Mouse (Mus musculus): ENCODE results near the gene Nhlrc2.
A peak's percentile ranks its signal among the peaks of the same experiment; 100 is the strongest.
"Not testable (repeated sequence)": the region's sequence is repeated elsewhere in the genome, so short reads cannot be mapped to it uniquely, and the experiment has no call there.

Gene Nhlrc2

DNA sequence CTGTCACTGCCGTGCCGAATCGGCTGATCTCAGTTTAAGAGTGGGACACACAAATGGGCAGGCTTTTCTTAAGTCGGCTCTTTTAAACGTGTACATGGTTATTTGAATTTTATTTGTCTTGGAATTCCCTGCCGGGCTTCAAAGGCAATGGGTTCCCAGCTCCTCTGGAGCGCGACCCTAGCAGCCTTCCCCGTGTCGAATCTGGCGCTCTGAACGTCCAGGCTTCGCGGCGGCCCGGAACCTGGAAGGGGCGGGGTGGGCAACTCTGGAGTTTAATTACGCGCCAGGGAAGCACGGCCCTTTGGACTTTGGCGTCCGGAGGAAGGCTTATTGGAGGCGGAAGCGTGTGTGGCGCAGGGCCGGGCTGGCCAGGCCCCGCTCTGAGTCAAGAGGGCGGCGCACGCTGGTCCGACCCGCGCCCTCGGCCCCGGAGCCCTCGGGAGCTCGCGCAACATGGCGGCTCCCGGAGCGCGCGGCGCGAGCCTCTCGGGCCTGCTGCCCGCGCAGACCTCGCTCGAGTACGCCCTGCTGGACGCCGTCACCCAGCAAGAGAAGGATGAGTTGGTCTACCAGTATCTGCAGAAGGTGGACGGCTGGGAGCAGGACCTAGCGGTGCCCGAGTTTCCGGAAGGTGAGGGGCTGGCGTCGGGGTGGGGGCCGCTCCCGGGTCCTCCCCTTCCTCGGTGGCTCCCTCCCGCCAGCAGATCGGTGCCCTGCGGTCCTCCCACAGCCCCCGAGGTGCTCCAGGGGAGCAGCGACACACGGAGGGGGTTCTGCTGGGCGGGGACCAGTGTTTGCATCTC, at the start of gene Nhlrc2:
TSS of gene Nhlrc2 (plus strand) at position 32 of the 803 bp plus-strand sequence.
- peak; percentile 72 to 81 for DNase-seq (ENCODE audit: low spot score in 2 of 2)

DNA sequence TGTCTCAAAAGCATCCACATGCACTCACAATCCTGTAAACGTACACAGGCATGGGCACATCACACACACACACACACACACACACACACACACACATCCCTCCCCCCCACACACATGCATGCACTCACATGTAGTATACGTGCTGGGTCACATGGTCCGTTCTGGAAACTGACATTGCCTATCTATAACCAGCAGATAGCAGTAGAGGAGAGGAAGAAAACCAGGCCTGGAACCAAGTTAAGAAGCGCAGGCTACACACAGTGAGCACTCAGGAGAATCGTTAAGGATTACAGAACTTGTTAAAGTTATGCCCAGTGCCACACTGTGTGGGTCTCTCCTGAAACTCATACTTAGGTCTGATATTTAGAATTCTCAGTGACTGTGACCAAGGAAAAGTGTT, 45.0 kb upstream of the Nhlrc2 start:
- DNase-seq (ENCODE audit: low spot score in 2 of 2), result not testable (repeated sequence)

DNA sequence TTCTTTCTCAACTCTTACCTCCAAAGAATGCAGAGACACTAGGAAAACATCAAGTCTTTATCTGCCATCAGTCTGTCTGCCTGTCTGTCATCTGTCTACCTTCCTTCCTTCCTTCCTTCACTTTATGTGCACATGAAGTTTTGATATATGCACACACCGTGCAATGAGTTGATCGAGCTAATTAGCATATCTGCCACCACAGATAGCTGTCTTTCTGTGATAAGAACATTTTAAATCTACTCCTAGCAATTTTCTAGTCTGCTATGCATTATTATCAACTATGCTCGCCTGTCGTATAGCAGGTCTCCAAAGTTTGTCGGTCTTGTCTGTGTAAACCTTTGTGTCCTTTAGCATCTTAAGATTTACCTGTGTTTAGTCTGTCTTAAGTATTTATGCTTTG, 44.5 kb upstream of the Nhlrc2 start:
- not testable (repeated sequence) for DNase-seq (ENCODE audit: low spot score in 2 of 2)

DNA sequence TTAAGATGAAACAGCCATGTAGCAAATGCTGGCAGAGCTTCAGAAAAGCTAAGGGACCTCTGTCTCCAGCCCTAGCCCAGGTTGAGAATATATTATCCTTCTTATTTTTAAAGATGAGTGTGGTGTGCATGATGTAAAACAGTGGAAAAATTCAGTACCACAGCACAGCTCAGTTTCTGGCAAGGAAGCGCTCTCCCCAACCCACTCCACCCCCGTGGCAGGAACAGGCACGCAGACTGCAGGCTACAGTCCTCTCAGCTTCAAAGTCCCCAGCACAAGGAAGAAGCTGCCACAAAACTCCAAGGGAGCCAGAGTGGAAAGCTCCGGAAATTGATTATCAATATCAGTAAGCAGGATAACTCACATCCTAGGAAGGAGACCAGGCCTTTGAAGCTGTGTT, 36.9 kb upstream of the Nhlrc2 start:
- DNase-seq (ENCODE audit: low spot score in 2 of 2), result not testable (repeated sequence)

DNA sequence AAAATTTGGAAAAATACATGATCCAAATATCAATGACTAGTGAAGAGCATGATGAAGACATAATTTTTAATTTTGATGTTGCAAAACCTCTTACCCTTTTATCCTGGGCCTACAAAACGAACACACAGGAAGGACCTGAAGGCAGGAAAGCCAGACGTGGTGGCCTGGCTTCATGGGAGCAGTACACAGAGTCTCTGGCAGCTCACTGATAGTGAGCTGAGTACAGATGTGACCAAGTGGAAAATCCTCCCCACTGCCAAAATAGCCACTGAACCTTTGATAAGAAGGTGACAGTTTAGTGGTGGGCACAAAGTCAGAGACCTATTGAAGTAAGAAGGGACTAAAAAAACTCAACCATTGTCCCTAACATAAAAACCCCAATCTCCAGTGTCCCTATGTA, 34.5 kb upstream of the Nhlrc2 start:
- not testable (repeated sequence) for DNase-seq (ENCODE audit: low spot score in 2 of 2)

DNA sequence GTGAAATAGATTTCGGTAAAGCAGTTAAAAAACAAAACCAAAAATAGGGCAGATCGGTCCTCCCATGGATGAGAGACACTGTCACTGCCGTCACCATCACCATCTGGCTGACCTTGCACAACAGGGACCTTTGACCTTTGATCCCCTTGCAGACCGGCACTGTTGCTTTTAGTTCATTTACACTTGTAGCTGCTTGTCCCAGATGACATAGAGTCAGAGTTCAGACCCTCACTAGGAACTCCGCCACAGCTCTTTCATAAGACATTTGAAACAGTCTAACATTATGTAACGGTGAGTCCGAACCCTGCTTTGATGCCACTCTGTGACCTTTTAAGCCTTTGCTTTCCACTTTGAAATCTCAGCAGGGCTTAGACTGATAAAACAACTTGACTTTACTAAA, 28.7 kb upstream of the Nhlrc2 start:
- DNase-seq (ENCODE audit: low spot score in 2 of 2), result not testable (repeated sequence)

DNA sequence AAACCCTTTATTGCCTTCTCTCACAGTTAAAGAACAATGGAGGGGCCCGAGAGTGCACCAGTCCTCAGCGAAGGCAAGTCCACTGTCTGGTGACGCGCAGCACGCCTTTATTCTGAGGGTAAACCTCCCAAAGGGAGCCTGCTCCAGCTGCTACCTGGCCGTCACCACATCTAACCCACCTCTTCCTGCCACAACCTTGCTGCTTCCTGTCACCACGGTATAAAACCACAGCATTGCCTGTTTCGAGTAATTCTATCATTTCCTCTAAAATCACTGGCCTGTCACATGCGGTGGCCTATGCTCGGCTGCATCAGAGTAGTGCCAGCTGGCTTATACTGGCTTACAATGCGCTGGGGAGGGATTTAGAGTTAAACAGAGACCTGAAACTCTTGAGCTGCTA, 17.5 kb upstream of the Nhlrc2 start:
- DNase-seq (ENCODE audit: low spot score in 2 of 2), result not testable (repeated sequence)

DNA sequence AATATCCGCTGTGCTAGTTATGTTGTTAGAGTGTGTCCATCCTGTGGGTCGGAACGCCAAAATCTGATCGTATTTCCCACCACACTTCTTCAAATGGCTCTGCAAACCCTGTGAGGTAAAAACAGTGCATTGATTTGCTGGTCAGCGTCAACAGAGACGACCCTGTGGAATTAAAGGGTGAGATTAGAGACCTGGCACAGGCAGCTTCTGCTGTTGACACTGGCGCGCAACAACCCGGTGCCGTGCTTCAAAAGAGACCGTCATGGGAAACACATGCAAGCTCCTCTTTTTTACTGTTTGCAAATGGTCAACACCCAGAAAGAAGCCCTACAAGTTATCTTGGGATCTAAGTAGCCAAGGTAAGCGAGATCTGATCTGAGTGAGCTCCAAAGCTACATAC, 16.8 kb upstream of the Nhlrc2 start:
- no peak for DNase-seq (ENCODE audit: low spot score in 2 of 2)

DNA sequence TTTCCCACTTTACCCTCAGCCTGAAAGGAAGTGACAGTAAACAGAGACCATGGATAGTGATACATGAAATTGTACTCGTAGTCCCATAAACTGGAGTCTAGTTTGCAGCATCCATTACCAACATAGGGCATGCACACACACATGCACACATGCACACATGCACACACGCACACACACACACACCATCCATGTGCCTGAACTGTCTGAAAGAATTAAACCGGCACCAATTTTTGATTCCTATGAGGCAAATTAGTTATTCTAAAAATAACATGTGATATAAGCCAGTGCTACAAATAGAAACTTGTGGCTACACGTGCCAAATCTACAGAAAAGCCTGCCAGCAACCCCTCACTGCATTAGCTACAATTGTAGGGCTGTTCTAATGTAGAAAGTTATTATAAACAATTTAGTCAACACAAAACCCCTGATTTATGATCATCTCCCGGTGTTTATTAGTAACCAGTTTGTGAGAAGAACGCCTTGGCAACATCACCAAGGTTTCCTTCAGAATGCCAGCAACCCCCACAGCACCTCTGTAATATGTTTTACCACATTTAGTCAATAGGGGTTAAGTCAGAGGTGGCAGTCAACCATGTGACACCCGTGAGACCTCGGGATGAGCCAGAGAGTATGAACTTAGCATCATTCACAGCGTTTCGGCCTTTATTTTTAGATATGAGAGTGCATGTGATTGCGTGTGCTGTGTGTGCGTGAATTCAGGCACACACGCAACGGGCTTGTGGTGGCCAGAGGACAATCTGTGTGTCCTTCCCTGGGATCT, 14.6 kb upstream of the Nhlrc2 start:
- no peak for DNase-seq (ENCODE audit: low spot score in 2 of 2)

DNA sequence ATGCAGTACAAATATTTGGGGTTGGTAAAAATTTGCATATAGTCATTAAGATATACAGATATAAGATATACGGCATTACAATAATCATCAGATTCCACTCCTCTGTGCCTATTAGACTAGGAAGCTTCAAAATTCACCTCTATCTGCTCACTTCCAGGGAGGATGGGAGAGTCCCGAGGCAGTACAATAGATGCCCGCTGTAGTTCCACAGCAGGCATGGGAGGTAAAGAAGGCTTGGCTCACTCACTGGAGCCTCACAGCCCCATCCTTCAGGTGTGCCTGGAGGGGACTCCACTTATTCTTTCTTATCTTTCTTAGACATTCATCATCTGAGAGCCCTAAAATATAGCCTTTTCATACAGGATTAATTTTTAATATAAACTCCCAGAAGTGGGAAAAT, 13.7 kb upstream of the Nhlrc2 start:
- DNase-seq (ENCODE audit: low spot score in 2 of 2), result no peak

DNA sequence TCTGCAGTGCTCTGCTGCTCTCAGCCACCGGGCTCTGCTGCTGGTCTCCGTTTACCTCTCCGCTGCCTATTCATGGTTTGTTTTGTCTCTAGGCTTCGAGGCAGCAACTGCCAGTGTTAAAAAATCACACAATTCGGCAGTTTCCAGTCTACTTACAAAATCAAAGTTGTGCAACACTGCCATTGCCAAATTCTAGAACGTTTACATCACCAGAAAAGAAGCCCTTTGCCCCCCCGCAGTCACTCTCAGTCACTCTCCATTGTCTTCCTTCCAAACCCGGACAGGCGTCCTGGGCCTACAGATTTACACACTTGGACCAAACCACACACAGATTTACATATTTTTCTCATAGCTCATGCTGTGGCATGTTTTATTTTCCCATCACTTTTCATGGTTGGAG, 13.0 kb upstream of the Nhlrc2 start:
- no peak for DNase-seq (ENCODE audit: low spot score in 2 of 2)

DNA sequence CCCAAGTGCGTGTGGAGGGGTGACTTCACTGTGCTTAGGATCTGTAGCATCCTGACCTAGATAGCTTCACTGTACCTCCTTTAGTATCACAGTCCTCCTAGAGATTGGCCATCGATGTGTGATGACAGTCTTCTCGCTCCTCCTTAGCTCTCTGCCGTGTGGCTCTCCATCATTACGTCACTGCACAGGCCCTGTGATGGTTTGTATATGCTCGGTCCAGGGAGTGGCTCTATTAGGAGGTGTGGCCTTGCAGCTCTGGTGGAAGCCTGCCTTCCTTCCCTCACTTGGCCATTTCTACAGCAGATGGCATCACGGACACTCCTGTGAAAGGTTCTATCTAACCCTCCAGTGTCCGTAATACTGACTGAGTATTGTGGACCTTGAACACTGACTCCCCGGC, 12.3 kb upstream of the Nhlrc2 start:
- no peak for DNase-seq (ENCODE audit: low spot score in 2 of 2)

DNA sequence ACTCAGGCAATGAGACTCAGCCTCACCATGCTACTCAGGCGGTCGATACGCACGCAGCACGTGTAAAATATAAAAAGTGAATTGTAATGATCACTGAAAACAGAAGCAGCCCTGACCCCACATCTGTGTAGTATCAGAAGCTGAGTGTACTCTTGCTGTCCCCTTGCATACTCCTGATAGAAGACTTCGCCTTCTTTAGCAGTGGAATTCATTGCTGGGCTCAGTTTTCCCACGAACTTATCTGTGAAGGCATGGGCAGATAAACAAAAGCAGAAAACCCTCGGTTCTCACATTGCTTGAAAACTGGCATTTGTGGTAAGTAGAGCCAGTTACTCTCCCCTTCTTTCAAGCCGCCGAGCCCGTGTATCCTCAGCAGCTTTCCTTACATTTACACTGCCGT, 4.7 kb upstream of the Nhlrc2 start:
- no peak for DNase-seq (ENCODE audit: low spot score in 2 of 2)

DNA sequence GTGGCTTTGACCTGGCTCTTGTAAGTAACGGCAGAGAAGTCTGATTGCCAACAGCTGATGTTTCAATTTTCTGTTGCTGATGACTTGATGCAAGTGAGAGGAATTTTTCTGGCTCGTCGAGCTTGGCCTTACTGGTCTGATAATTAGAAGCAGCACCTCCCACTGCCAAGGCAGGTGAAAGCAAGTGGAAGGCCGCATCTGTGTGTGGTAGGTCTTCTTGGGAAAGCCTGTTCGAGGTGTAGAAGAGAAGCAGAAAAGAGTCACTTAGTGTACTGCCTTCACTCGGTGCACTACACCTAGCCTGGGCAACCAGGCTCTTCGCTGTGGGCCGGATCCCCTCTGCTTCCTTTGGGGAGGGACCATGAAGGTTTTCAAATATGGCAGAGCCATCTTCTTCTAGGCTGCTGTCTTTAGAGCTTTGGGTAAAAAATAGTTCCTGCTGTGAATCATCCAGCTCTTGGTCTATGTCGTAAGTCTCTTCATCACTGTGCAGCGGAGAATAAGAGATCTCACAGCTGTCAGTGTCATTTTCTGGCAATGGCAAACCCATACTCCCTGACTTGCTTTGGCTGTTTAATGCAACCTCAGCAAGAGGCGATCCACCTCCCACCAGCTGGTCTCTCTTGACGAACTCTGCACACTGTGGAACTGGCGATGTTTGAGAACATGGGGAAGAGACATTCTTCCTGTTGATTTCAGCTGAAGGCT, 3.2 kb upstream of the Nhlrc2 start:
- no peak for DNase-seq (ENCODE audit: low spot score in 2 of 2)

DNA sequence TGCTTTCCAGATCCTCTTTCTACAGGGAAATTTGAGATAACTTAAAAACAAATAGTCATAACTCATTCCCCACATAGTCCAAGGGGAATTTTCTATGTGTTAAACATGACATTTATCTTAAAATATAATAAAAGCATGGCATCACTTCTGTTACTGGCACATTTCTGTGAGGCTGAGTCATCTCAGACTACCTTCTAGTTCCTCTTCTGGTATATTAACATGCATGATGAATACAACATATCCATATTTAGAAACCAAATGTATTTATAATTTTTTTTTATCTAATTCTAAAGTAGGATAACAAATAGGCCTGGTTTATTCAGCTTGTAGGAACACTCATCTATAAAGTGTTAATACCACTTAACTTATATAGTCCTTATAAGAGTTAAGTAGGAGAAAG, 2.0 kb upstream of the Nhlrc2 start:
- DNase-seq (ENCODE audit: low spot score in 2 of 2), result no peak

DNA sequence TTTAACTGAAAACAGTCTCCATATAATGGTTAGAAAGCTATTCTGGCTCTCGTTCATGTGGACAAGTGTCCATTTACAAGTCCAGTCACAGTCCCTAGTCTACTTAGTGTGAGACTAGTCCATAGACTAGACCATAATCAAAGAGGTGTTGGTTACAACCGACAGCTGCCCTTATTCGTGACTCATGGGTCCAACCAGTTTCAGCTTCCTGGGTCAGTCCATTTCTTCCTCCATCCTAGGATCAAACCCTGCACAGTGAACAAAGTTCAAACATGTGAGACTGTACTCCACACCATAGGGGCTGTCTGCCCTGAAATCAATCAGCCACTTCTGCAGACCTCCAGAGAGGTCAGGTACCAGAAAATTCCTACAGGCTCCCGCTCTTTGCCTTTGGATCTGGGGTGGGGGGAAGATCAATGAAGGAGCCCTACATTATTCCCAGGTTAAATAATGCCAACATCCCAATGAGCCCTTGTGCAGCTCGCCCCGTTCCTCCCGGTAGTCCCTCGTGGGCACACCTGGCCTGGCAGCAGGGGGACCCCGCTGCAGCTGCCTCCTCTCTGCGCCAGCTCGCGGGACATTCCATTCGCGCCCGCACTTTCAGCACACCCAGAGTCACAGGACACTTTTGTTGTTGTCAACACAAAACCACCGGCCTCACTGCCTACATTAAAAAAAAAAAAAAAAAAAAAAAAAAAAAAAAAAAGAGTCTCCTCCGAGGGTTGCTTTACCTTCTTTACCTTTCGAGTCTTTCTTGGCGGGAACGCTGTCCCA, 418 bp upstream of the Nhlrc2 start, which contains the start of gene Dclre1a:
TSS of gene Dclre1a (minus strand) at position 767 of the 774 bp plus-strand sequence.
- peak; percentile 65 to 76 for DNase-seq (ENCODE audit: low spot score in 2 of 2)

DNA sequence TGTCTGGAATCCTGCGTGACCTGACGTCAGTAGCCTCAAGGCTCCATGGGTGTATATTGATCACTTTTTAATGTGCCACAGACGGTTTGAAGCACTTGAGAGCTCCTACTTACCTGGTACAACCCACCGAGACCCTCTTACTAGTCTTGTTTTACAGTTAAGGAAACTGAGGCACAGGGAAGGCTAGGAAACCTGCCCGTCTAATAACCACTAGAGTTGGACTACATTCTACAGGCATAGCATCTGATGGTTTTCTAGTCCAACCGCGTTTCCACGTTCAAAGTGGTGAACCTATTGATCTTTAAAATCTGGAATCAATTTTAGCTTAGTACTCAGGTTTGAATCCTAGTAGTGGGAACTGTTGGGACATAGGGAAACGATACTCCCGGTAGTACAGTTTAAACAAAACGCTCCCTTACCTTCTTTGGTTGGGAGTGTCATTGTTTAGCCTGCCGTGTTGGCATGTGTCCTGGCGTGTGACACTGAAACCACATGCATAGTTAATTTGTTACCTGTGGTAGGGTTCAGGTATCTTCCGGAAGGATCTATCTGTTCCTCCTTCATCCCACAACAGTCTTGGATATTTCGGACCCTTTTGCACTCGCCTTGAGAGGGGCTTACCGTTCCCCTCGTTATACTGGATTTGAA, 1.1 kb downstream of the Nhlrc2 start:
- no peak for DNase-seq (ENCODE audit: low spot score in 2 of 2)

DNA sequence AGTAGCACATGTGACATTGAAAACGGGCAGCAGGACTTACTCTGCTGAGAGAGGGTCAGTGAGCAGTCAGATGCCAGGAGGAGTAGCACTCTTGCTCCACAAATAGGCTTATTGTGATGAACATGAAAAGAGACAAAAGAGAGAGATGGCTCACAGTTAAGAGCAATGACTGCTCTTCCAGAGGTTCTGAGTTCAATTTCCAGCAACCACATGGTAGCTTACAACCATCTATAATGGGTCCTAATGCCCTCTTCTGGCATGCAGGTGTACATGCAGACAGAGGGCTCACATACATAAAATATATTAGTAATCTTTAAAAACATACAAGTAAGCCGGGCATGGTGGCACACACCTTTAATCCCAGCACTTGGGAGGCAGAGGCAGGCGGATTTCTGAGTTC, 5.1 kb downstream of the Nhlrc2 start:
- DNase-seq (ENCODE audit: low spot score in 2 of 2), result no peak

DNA sequence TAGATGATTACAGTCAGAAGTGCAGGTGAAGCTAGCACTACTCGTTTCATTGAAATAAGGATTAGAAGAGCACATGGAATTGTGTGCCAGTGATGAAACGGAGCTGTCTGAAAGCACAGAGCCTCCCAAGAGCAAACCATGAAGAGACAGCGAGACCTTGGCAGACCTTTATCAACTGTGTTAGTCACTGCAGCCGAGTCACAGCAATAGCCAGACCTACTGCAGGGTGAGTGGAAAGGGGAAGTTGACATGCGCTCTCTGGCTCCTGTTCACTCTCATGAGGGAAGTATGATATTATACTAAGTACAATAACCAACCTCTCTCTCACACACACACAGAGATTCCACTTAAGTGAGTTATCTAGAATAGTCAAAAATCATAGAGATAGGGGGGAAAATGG, 7.9 kb downstream of the Nhlrc2 start:
- DNase-seq (ENCODE audit: low spot score in 2 of 2), result peak in 1 of 2 experiments; percentile 21

DNA sequence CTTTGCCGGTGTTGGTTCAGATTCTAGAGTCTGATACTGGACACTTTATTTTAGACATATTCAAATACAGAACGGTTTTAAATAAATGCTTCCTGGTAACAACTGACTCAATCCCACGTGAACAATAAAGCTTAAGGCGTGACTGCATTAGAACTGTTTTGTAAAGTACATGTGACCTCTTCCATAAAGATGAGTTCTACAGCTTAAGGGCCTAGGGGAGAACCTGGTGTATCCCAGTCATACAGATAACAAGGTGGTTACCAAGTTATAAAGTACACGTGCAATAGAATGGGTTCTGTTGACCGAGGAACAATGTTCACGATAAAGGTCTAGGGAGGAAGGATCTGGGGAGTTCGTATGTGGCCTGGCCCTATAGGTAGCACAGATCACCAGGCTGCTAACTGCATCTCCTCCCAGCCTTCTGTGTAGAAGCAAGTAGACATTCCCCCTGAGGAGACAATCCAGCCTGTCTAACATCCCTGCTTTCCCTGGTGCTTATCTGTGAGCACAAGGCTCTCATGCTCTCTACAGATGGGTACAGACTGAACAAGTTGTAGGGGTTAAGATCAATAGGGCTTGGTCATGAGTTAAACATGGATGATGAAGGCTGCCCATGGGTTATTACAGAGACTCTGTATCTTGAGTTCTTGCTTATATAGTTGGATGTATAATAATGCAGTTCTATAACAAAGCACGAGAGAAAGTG, 14.5 kb downstream of the Nhlrc2 start:
- DNase-seq (ENCODE audit: low spot score in 2 of 2), result no peak
